Mouse (Mus musculus) midbrain, embryonic 12.5 days (tissue): ENCODE data around the gene Klk1b26. TPM values are rescaled to one million over a fixed set of nuclear protein-coding genes. Genes with fewer than 3 reads are reported as not detected.
"Not testable (repeated sequence)": the region's sequence is repeated elsewhere in the genome, so short reads cannot be mapped to it uniquely, and the experiment has no call there.

Source experiments
- ATAC-seq: fragments of 200-750 bp; cut with Nextera tagmentation; 2 replicates; pipeline ENCODE4 v1.8.0; 2017; ENCODE audit warnings: low read depth, moderate TSS enrichment, moderate library complexity; ENCODE audit not compliant: low FRiP score
- H3K27ac ChIP-seq: fragments of 300-500 bp; sonication (generic); replicated peaks from 2 replicates; pipeline ENCODE4 v1.5.1; 2016; ENCODE audit warnings: mild to moderate bottlenecking
- H3K27me3 ChIP-seq: fragments of 300-500 bp; sonication (generic); 2 replicates; pipeline ENCODE4 v1.6.1; 2016; ENCODE audit warnings: mild to moderate bottlenecking
- H3K36me3 ChIP-seq: fragments of 300-500 bp; sonication (generic); 2 replicates; pipeline ENCODE4 v1.6.1; 2016
- H3K4me1 ChIP-seq: fragments of 300-500 bp; sonication (generic); 2 replicates; pipeline ENCODE4 v1.6.1; 2016
- H3K4me2 ChIP-seq: fragments of 300-500 bp; sonication (generic); replicated peaks from 2 replicates; pipeline ENCODE4 v1.6.1; 2016; ENCODE audit warnings: mild to moderate bottlenecking, moderate library complexity
- H3K4me3 ChIP-seq: fragments of 300-500 bp; sonication (generic); 2 replicates; pipeline ENCODE4 v1.5.1; 2016; ENCODE audit warnings: mild to moderate bottlenecking
- H3K9ac ChIP-seq: fragments of 300-500 bp; sonication (generic); replicated peaks from 2 replicates; pipeline ENCODE4 v1.6.1; 2016; ENCODE audit warnings: mild to moderate bottlenecking, moderate library complexity
- H3K9me3 ChIP-seq: fragments of 300-500 bp; sonication (generic); 2 replicates; pipeline ENCODE4 v1.6.1; 2016; ENCODE audit warnings: mild to moderate bottlenecking
- WGBS: fragments of 180-500 bp; shearing (Covaris S2); methylation state at CpG from one replicate; pipeline ENCODE4 v1.1.7; 2016; 5-methylcytosine and 5-hydroxymethylcytosine counted together
- polyA plus RNA-seq: library from polyadenylated mRNA; unstranded; fragments of >200 nt; fragmentation: Nextera tagmentation; extraction: Ambion mirVana; gene quantifications from 2 replicates; pipeline ENCODE4 v1.2.1, GENCODE M21; 2016

Klk1b26 gene
- polyA plus RNA-seq = not detected in 2 replicates

- H3K9me3 ChIP-seq, H3K4me1 ChIP-seq, H3K36me3 ChIP-seq, H3K27me3 ChIP-seq, H3K27ac ChIP-seq, H3K4me2 ChIP-seq, ATAC-seq, H3K4me3 ChIP-seq, H3K9ac ChIP-seq: not testable (repeated sequence)
Measured at GRCm38 (mm10) chr7:44011868-44012267, at the start of gene Klk1b26. Gene Klk1b26, plus strand, starts transcription at chr7:44012168.

GRCm38 (mm10) chr7:43966451-43966850 lies 45.5 kb upstream of the Klk1b26 start, which contains the start of gene Klk1b1:
Gene Klk1b1, plus strand, starts transcription at chr7:43966751.
- Histone ChIP-seq H3K9ac (no peak within 1 kb of the TSS), H3K4me1 (no peaks in the 10 kb centered on the region), H3K4me3 (no peak within 1 kb of the TSS), H3K4me2 (no peak within 1 kb of the TSS), H3K27ac (no peak within 1 kb of the TSS), H3K9me3 (no peaks in the 10 kb centered on the region), H3K27me3 (no peaks in the 10 kb centered on the region), H3K36me3 (no peaks in the 10 kb centered on the region)
- ATAC-seq = no peak
- WGBS = 71% methylated on average over 3 of the region's 3 CpGs

- no peak for ATAC-seq
- Histone ChIP-seq H3K9me3 (no peaks in the 10 kb centered on the region), H3K9ac (no peak overlapping the region), H3K27me3 (no peaks in the 10 kb centered on the region), H3K4me2 (no peak overlapping the region), H3K27ac (no peak overlapping the region), H3K36me3 (no peaks in the 10 kb centered on the region), H3K4me3 (no peak overlapping the region), H3K4me1 (no peaks in the 10 kb centered on the region)
- 86% methylated on average over 3 of the region's 3 CpGs for WGBS
Measured at GRCm38 (mm10) chr7:43967058-43967457, 44.9 kb upstream of the Klk1b26 start.

- no peak overlapping the region for H3K4me2 ChIP-seq
- H3K27me3 ChIP-seq = no peaks in the 10 kb centered on the region
- 86% methylated on average over 2 of the region's 2 CpGs for WGBS
- ATAC-seq = no peak
- no peak overlapping the region for H3K27ac ChIP-seq
- no peak overlapping the region for H3K4me3 ChIP-seq
- no peaks in the 10 kb centered on the region for H3K4me1 ChIP-seq
- no peaks in the 10 kb centered on the region for H3K9me3 ChIP-seq
- no peaks in the 10 kb centered on the region for H3K36me3 ChIP-seq
- no peak overlapping the region for H3K9ac ChIP-seq
Measured at GRCm38 (mm10) chr7:43967612-43968011, 44.4 kb upstream of the Klk1b26 start.

- ATAC-seq, H3K4me1 ChIP-seq, H3K27ac ChIP-seq, H3K9ac ChIP-seq, H3K4me2 ChIP-seq, H3K36me3 ChIP-seq, H3K27me3 ChIP-seq, H3K9me3 ChIP-seq, H3K4me3 ChIP-seq: not testable (repeated sequence)
- WGBS = 79% methylated on average over 1 of the region's 1 CpGs
Measured at GRCm38 (mm10) chr7:43975761-43976160, 36.2 kb upstream of the Klk1b26 start, which contains the start of gene Klk1b9. Gene Klk1b9, plus strand, starts transcription at chr7:43976061.

- Histone ChIP-seq H3K27me3 (no peaks in the 10 kb centered on the region), H3K27ac (no peak overlapping the region), H3K4me3 (no peak overlapping the region), H3K9ac (no peak overlapping the region), H3K4me2 (no peak overlapping the region), H3K4me1 (no peaks in the 10 kb centered on the region), H3K9me3 (no peaks in the 10 kb centered on the region), H3K36me3 (no peaks in the 10 kb centered on the region)
- ATAC-seq = no peak
Measured at GRCm38 (mm10) chr7:43985657-43986056, 26.3 kb upstream of the Klk1b26 start.

GRCm38 (mm10) chr7:43994821-43995220 lies 17.1 kb upstream of the Klk1b26 start:
- not testable (repeated sequence) for H3K36me3 ChIP-seq, H3K4me2 ChIP-seq, H3K27me3 ChIP-seq, ATAC-seq, H3K9ac ChIP-seq, H3K9me3 ChIP-seq, H3K27ac ChIP-seq, H3K4me1 ChIP-seq, H3K4me3 ChIP-seq
- 82% methylated on average over 1 of the region's 1 CpGs for WGBS

GRCm38 (mm10) chr7:43995577-43995976 lies 16.4 kb upstream of the Klk1b26 start, which contains the start of gene Klk1b11:
Gene Klk1b11, plus strand, starts transcription at chr7:43995877.
- H3K27ac ChIP-seq, H3K4me3 ChIP-seq, H3K4me2 ChIP-seq, H3K9ac ChIP-seq, H3K36me3 ChIP-seq, H3K4me1 ChIP-seq, H3K27me3 ChIP-seq, H3K9me3 ChIP-seq, ATAC-seq: not testable (repeated sequence)
- 79% methylated on average over 4 of the region's 4 CpGs for WGBS

- no peaks in the 10 kb centered on the region for H3K27me3 ChIP-seq
- H3K4me1 ChIP-seq = no peaks in the 10 kb centered on the region
- H3K4me2 ChIP-seq = no peak overlapping the region
- H3K27ac ChIP-seq = no peak overlapping the region
- no peaks in the 10 kb centered on the region for H3K9me3 ChIP-seq
- no peak for ATAC-seq
- H3K9ac ChIP-seq = no peak overlapping the region
- no peaks in the 10 kb centered on the region for H3K36me3 ChIP-seq
- H3K4me3 ChIP-seq = no peak overlapping the region
Measured at GRCm38 (mm10) chr7:44004847-44005246, 7.1 kb upstream of the Klk1b26 start.

GRCm38 (mm10) chr7:44014666-44015065 lies 2.7 kb downstream of the Klk1b26 start:
- not testable (repeated sequence) for H3K4me1 ChIP-seq, H3K9ac ChIP-seq, H3K36me3 ChIP-seq, H3K4me2 ChIP-seq, H3K27ac ChIP-seq, ATAC-seq, H3K4me3 ChIP-seq, H3K9me3 ChIP-seq, H3K27me3 ChIP-seq
- 83% methylated on average over 6 of the region's 6 CpGs for WGBS

GRCm38 (mm10) chr7:44015071-44015470 lies 3.1 kb downstream of the Klk1b26 start:
- no peak overlapping the region for H3K4me3 ChIP-seq
- no peak overlapping the region for H3K4me2 ChIP-seq
- no peaks in the 10 kb centered on the region for H3K4me1 ChIP-seq
- H3K27ac ChIP-seq = no peak overlapping the region
- no peaks in the 10 kb centered on the region for H3K27me3 ChIP-seq
- no peak for ATAC-seq
- no peak overlapping the region for H3K9ac ChIP-seq
- no peaks in the 10 kb centered on the region for H3K9me3 ChIP-seq
- 93% methylated on average over 5 of the region's 5 CpGs for WGBS
- no peaks in the 10 kb centered on the region for H3K36me3 ChIP-seq

- not testable (repeated sequence) for H3K4me2 ChIP-seq, H3K36me3 ChIP-seq, H3K27ac ChIP-seq, H3K4me1 ChIP-seq, H3K9ac ChIP-seq, ATAC-seq, H3K4me3 ChIP-seq, H3K27me3 ChIP-seq, H3K9me3 ChIP-seq
- WGBS = 88% methylated on average over 3 of the region's 3 CpGs
Measured at GRCm38 (mm10) chr7:44051990-44052389, 40.0 kb downstream of the Klk1b26 start, which contains the start of gene Klk1b27. Gene Klk1b27, plus strand, starts transcription at chr7:44052290.
